Mouse (Mus musculus) liver, adult 2 months (tissue): ENCODE measurements around the gene Serpina3m.

Experiments used
- CTCF ChIP-seq: fragments of 200-500 bp; IDR thresholded peaks from 2 replicates; pipeline ENCODE4 v1.5.1; 2011; ENCODE audit warnings: low read depth, low read length, control low read depth
- POLR2A ChIP-seq: fragments of 200-500 bp; IDR thresholded peaks from 2 replicates; pipeline ENCODE4 v1.6.1; 2011; ENCODE audit warnings: low read length, control low read depth; ENCODE audit not compliant: insufficient read depth; ENCODE audit errors: extremely low read depth

- TF ChIP-seq CTCF, result no peak
- TF ChIP-seq POLR2A, result no peak
Observed at GRCm38 (mm10) chr12:104289872-104290271, 48.4 kb upstream of the Serpina3m start.
